Mouse (Mus musculus) spleen, postnatal 10 days (tissue): ENCODE results near the gene Psmb2.
A peak's percentile ranks its signal among the peaks of the same experiment; 100 is the strongest.

Source experiments
- DNase-seq, 2 experiments: peaks; one replicate each; pipeline ENCODE4 v3.0.0; 2021 to 2022; ENCODE audit warnings: low spot score in 2 of 2

Psmb2 gene

GRCm38 (mm10) chr4:126732111-126732510 lies 54.7 kb downstream of the Psmb2 start:
- DNase-seq = no peak

GRCm38 (mm10) chr4:126732531-126733380 lies 55.3 kb downstream of the Psmb2 start:
- DNase-seq = no peak

GRCm38 (mm10) chr4:126734001-126734603 lies 56.7 kb downstream of the Psmb2 start:
- DNase-seq = no peak

GRCm38 (mm10) chr4:126734700-126735381 lies 57.4 kb downstream of the Psmb2 start:
- DNase-seq = no peak

- no peak for DNase-seq
Measured at GRCm38 (mm10) chr4:126735382-126736000, 58.1 kb downstream of the Psmb2 start.

- no peak for DNase-seq
Measured at GRCm38 (mm10) chr4:126736001-126736414, 58.6 kb downstream of the Psmb2 start, which contains the start of gene Tfap2e. TSS of gene Tfap2e (minus strand) at chr4:126736240.

GRCm38 (mm10) chr4:126739966-126740676 lies 62.7 kb downstream of the Psmb2 start:
- DNase-seq = no peak

- DNase-seq = peak; percentile 57 to 80
Measured at GRCm38 (mm10) chr4:126741448-126741847, 64.0 kb downstream of the Psmb2 start.

GRCm38 (mm10) chr4:126742976-126743375 lies 65.5 kb downstream of the Psmb2 start:
- no peak for DNase-seq

- no peak for DNase-seq
Measured at GRCm38 (mm10) chr4:126743713-126744112, 66.3 kb downstream of the Psmb2 start.

- DNase-seq = no peak
Measured at GRCm38 (mm10) chr4:126744831-126745230, 67.4 kb downstream of the Psmb2 start.

GRCm38 (mm10) chr4:126745506-126746193 lies 68.2 kb downstream of the Psmb2 start:
- peak; percentile 43 to 80 for DNase-seq

GRCm38 (mm10) chr4:126746194-126746840 lies 68.9 kb downstream of the Psmb2 start:
- DNase-seq = no peak

- DNase-seq = no peak
Measured at GRCm38 (mm10) chr4:126748381-126748780, 71.0 kb downstream of the Psmb2 start.

GRCm38 (mm10) chr4:126749553-126749952 lies 72.1 kb downstream of the Psmb2 start:
- DNase-seq = no peak

- no peak for DNase-seq
Measured at GRCm38 (mm10) chr4:126750046-126750683, 72.7 kb downstream of the Psmb2 start.

- no peak for DNase-seq
Measured at GRCm38 (mm10) chr4:126750863-126751555, 73.6 kb downstream of the Psmb2 start.

GRCm38 (mm10) chr4:126751556-126752023 lies 74.2 kb downstream of the Psmb2 start:
- DNase-seq = no peak

- no peak for DNase-seq
Measured at GRCm38 (mm10) chr4:126752024-126752607, 74.7 kb downstream of the Psmb2 start.
